Mouse (Mus musculus): ENCODE results near the gene Olfr1014. TPM values are rescaled to one million over a fixed set of nuclear protein-coding genes. Genes with fewer than 3 reads are reported as not detected.

Olfr1014 gene
- not detected for polyA plus RNA-seq (2015; fragmentation: Illumina TruSeq; extraction: RNeasy Lipid Tissue Mini Kit (QIAGEN cat#74804); ENCODE audit: insufficient read depth, low replicate concordance)

GRCm38 (mm10) chr2:85772413-85772812, at the start of gene Olfr1014:
Gene Olfr1014 (plus strand): TSS chr2:85772713.

GRCm38 (mm10) chr2:85762666-85763065, 9.8 kb upstream of the Olfr1014 start, which contains the start of gene Olfr1012:
Gene Olfr1012 (minus strand): TSS chr2:85762766.

GRCm38 (mm10) chr2:85766798-85767197, 5.7 kb upstream of the Olfr1014 start, which contains the start of gene Olfr1013:
Gene Olfr1013 (plus strand): TSS chr2:85767098.

GRCm38 (mm10) chr2:85781717-85782116, 9.2 kb downstream of the Olfr1014 start, which contains the start of gene Olfr1015:
Gene Olfr1015 (plus strand): TSS chr2:85782017.

GRCm38 (mm10) chr2:85802444-85802843, 29.9 kb downstream of the Olfr1014 start, which contains the start of gene Olfr1016:
Gene Olfr1016 (minus strand): TSS chr2:85802544.

GRCm38 (mm10) chr2:85818179-85818578, 45.7 kb downstream of the Olfr1014 start, which contains the start of gene Olfr1018:
Gene Olfr1018 (plus strand): TSS chr2:85818479.

Other genes starting within 250 kb of the Olfr1014 start
- gene Olfr996, start 193.5 kb upstream of the Olfr1014 start, polyA plus RNA-seq (2015; fragmentation: Illumina TruSeq; extraction: RNeasy Lipid Tissue Mini Kit (QIAGEN cat#74804); ENCODE audit: insufficient read depth, low replicate concordance): not detected
- not detected for gene Olfr998, start 183.8 kb upstream of the Olfr1014 start, polyA plus RNA-seq (2015; fragmentation: Illumina TruSeq; extraction: RNeasy Lipid Tissue Mini Kit (QIAGEN cat#74804); ENCODE audit: insufficient read depth, low replicate concordance)
- not detected for gene Olfr1000, start 160.8 kb upstream of the Olfr1014 start, polyA plus RNA-seq (2015; fragmentation: Illumina TruSeq; extraction: RNeasy Lipid Tissue Mini Kit (QIAGEN cat#74804); ENCODE audit: insufficient read depth, low replicate concordance)
- gene Olfr1002, start 122.0 kb upstream of the Olfr1014 start, polyA plus RNA-seq (2015; fragmentation: Illumina TruSeq; extraction: RNeasy Lipid Tissue Mini Kit (QIAGEN cat#74804); ENCODE audit: insufficient read depth, low replicate concordance): not detected
- gene Olfr154, start 108.3 kb upstream of the Olfr1014 start, polyA plus RNA-seq (2015; fragmentation: Illumina TruSeq; extraction: RNeasy Lipid Tissue Mini Kit (QIAGEN cat#74804); ENCODE audit: insufficient read depth, low replicate concordance): not detected
- gene Olfr1006, start 93.9 kb upstream of the Olfr1014 start, polyA plus RNA-seq (2015; fragmentation: Illumina TruSeq; extraction: RNeasy Lipid Tissue Mini Kit (QIAGEN cat#74804); ENCODE audit: insufficient read depth, low replicate concordance): not detected
- gene Olfr1008, start 83.3 kb upstream of the Olfr1014 start, polyA plus RNA-seq (2015; fragmentation: Illumina TruSeq; extraction: RNeasy Lipid Tissue Mini Kit (QIAGEN cat#74804); ENCODE audit: insufficient read depth, low replicate concordance): not detected
- not detected for gene Olfr1009, start 57.3 kb upstream of the Olfr1014 start, polyA plus RNA-seq (2015; fragmentation: Illumina TruSeq; extraction: RNeasy Lipid Tissue Mini Kit (QIAGEN cat#74804); ENCODE audit: insufficient read depth, low replicate concordance)
- gene Olfr1012, start 9.9 kb upstream of the Olfr1014 start, polyA plus RNA-seq (2015; fragmentation: Illumina TruSeq; extraction: RNeasy Lipid Tissue Mini Kit (QIAGEN cat#74804); ENCODE audit: insufficient read depth, low replicate concordance): not detected
- gene Olfr1013, start 5.6 kb upstream of the Olfr1014 start, polyA plus RNA-seq (2015; fragmentation: Illumina TruSeq; extraction: RNeasy Lipid Tissue Mini Kit (QIAGEN cat#74804); ENCODE audit: insufficient read depth, low replicate concordance): not detected
- not detected for gene Olfr1015, start 9.3 kb downstream of the Olfr1014 start, polyA plus RNA-seq (2015; fragmentation: Illumina TruSeq; extraction: RNeasy Lipid Tissue Mini Kit (QIAGEN cat#74804); ENCODE audit: insufficient read depth, low replicate concordance)
- gene Olfr1016, start 29.8 kb downstream of the Olfr1014 start, polyA plus RNA-seq (2015; fragmentation: Illumina TruSeq; extraction: RNeasy Lipid Tissue Mini Kit (QIAGEN cat#74804); ENCODE audit: insufficient read depth, low replicate concordance): not detected
- gene Olfr1018, start 45.8 kb downstream of the Olfr1014 start, polyA plus RNA-seq (2015; fragmentation: Illumina TruSeq; extraction: RNeasy Lipid Tissue Mini Kit (QIAGEN cat#74804); ENCODE audit: insufficient read depth, low replicate concordance): not detected
- not detected for gene Olfr1019, start 72.8 kb downstream of the Olfr1014 start, polyA plus RNA-seq (2015; fragmentation: Illumina TruSeq; extraction: RNeasy Lipid Tissue Mini Kit (QIAGEN cat#74804); ENCODE audit: insufficient read depth, low replicate concordance)
- gene Olfr1020, start 74.3 kb downstream of the Olfr1014 start, polyA plus RNA-seq (2015; fragmentation: Illumina TruSeq; extraction: RNeasy Lipid Tissue Mini Kit (QIAGEN cat#74804); ENCODE audit: insufficient read depth, low replicate concordance): not detected
- not detected for gene Olfr1022, start 95.9 kb downstream of the Olfr1014 start, polyA plus RNA-seq (2015; fragmentation: Illumina TruSeq; extraction: RNeasy Lipid Tissue Mini Kit (QIAGEN cat#74804); ENCODE audit: insufficient read depth, low replicate concordance)
- not detected for gene Olfr1023, start 112.9 kb downstream of the Olfr1014 start, polyA plus RNA-seq (2015; fragmentation: Illumina TruSeq; extraction: RNeasy Lipid Tissue Mini Kit (QIAGEN cat#74804); ENCODE audit: insufficient read depth, low replicate concordance)
- gene Olfr1024, start 132.3 kb downstream of the Olfr1014 start, polyA plus RNA-seq (2015; fragmentation: Illumina TruSeq; extraction: RNeasy Lipid Tissue Mini Kit (QIAGEN cat#74804); ENCODE audit: insufficient read depth, low replicate concordance): not detected
- not detected for gene Olfr1025-ps1, start 142.5 kb downstream of the Olfr1014 start, polyA plus RNA-seq (2015; fragmentation: Illumina TruSeq; extraction: RNeasy Lipid Tissue Mini Kit (QIAGEN cat#74804); ENCODE audit: insufficient read depth, low replicate concordance)
- not detected for gene Olfr1026, start 148.8 kb downstream of the Olfr1014 start, polyA plus RNA-seq (2015; fragmentation: Illumina TruSeq; extraction: RNeasy Lipid Tissue Mini Kit (QIAGEN cat#74804); ENCODE audit: insufficient read depth, low replicate concordance)
- gene Olfr1028, start 177.7 kb downstream of the Olfr1014 start, polyA plus RNA-seq (2015; fragmentation: Illumina TruSeq; extraction: RNeasy Lipid Tissue Mini Kit (QIAGEN cat#74804); ENCODE audit: insufficient read depth, low replicate concordance): not detected
- gene Olfr1029, start 201.2 kb downstream of the Olfr1014 start, polyA plus RNA-seq (2015; fragmentation: Illumina TruSeq; extraction: RNeasy Lipid Tissue Mini Kit (QIAGEN cat#74804); ENCODE audit: insufficient read depth, low replicate concordance): not detected
- not detected for gene Olfr1030, start 206.6 kb downstream of the Olfr1014 start, polyA plus RNA-seq (2015; fragmentation: Illumina TruSeq; extraction: RNeasy Lipid Tissue Mini Kit (QIAGEN cat#74804); ENCODE audit: insufficient read depth, low replicate concordance)
- not detected for gene Olfr1031, start 217.6 kb downstream of the Olfr1014 start, polyA plus RNA-seq (2015; fragmentation: Illumina TruSeq; extraction: RNeasy Lipid Tissue Mini Kit (QIAGEN cat#74804); ENCODE audit: insufficient read depth, low replicate concordance)
- not detected for gene Olfr1032, start 232.8 kb downstream of the Olfr1014 start, polyA plus RNA-seq (2015; fragmentation: Illumina TruSeq; extraction: RNeasy Lipid Tissue Mini Kit (QIAGEN cat#74804); ENCODE audit: insufficient read depth, low replicate concordance)
- gene Olfr1033, start 247.9 kb downstream of the Olfr1014 start, polyA plus RNA-seq (2015; fragmentation: Illumina TruSeq; extraction: RNeasy Lipid Tissue Mini Kit (QIAGEN cat#74804); ENCODE audit: insufficient read depth, low replicate concordance): 3.5 TPM

Measured in spleen, adult 10 weeks (tissue).